Mouse (Mus musculus): Measurements from ENCODE around the gene Gpr89. TPM values are rescaled to one million over a fixed set of nuclear protein-coding genes. Genes with fewer than 3 reads are reported as not detected.

Gene Gpr89
- polyA plus RNA-seq, 1 experiment, result 22.4 TPM

- TF ChIP-seq CTCF (IDR thresholded peaks at IDR 0.05; ENCODE audit: extremely low read depth, insufficient read depth, low read length), result no peak
- TF ChIP-seq POLR2A (IDR thresholded peaks at IDR 0.05; ENCODE audit: extremely low read depth, insufficient read depth, low read length), result no peak
- no peak overlapping the region for H3K27ac ChIP-seq (ENCODE audit: insufficient read depth, low read length)
- no peak overlapping the region for H3K4me3 ChIP-seq (ENCODE audit: insufficient read depth, low read length)
- no peaks in the 10 kb centered on the region; the same call in 1 of the 2 replicates for H3K4me1 ChIP-seq (ENCODE audit: control insufficient read depth, insufficient read depth, low read length)
Measured at GRCm38 (mm10) chr3:96872501-96872900, 32.6 kb downstream of the Gpr89 start.

- H3K27ac ChIP-seq (ENCODE audit: insufficient read depth, low read length), result no peak overlapping the region
- no peak overlapping the region for H3K4me3 ChIP-seq (ENCODE audit: insufficient read depth, low read length)
- TF ChIP-seq POLR2A (IDR thresholded peaks at IDR 0.05; ENCODE audit: extremely low read depth, insufficient read depth, low read length), result no peak
- TF ChIP-seq CTCF (IDR thresholded peaks at IDR 0.05; ENCODE audit: extremely low read depth, insufficient read depth, low read length), result no peak
- no peaks in the 10 kb centered on the region; the same call in 1 of the 2 replicates for H3K4me1 ChIP-seq (ENCODE audit: control insufficient read depth, insufficient read depth, low read length)
Measured at GRCm38 (mm10) chr3:96871070-96871469, 34.1 kb downstream of the Gpr89 start.

GRCm38 (mm10) chr3:96870270-96870669, 34.9 kb downstream of the Gpr89 start:
- no peak for TF ChIP-seq CTCF (IDR thresholded peaks at IDR 0.05; ENCODE audit: extremely low read depth, insufficient read depth, low read length)
- no peak overlapping the region for H3K27ac ChIP-seq (ENCODE audit: insufficient read depth, low read length)
- no peaks in the 10 kb centered on the region; the same call in 1 of the 2 replicates for H3K4me1 ChIP-seq (ENCODE audit: control insufficient read depth, insufficient read depth, low read length)
- H3K4me3 ChIP-seq (ENCODE audit: insufficient read depth, low read length), result no peak overlapping the region

- Histone ChIP-seq H3K4me1 (ENCODE audit: control insufficient read depth, insufficient read depth, low read length) (no peaks in the 10 kb centered on the region; the same call in 1 of the 2 replicates), H3K27ac (ENCODE audit: insufficient read depth, low read length) (no peak overlapping the region)
- no peak for TF ChIP-seq CTCF (IDR thresholded peaks at IDR 0.05; ENCODE audit: extremely low read depth, insufficient read depth, low read length)
- TF ChIP-seq POLR2A (IDR thresholded peaks at IDR 0.05; ENCODE audit: extremely low read depth, insufficient read depth, low read length), result no peak
Measured at GRCm38 (mm10) chr3:96869091-96869490, 36.1 kb downstream of the Gpr89 start.

GRCm38 (mm10) chr3:96868566-96868965, 36.6 kb downstream of the Gpr89 start:
- TF ChIP-seq POLR2A (IDR thresholded peaks at IDR 0.05; ENCODE audit: extremely low read depth, insufficient read depth, low read length) (no peak), CTCF (IDR thresholded peaks at IDR 0.05; ENCODE audit: extremely low read depth, insufficient read depth, low read length) (no peak)
- H3K27ac ChIP-seq (ENCODE audit: insufficient read depth, low read length), result no peak overlapping the region
- no peaks in the 10 kb centered on the region; the same call in 1 of the 2 replicates for H3K4me1 ChIP-seq (ENCODE audit: control insufficient read depth, insufficient read depth, low read length)
- H3K4me3 ChIP-seq (ENCODE audit: insufficient read depth, low read length), result no peak overlapping the region

More at GRCm38 (mm10) chr3:96869091-96869490, 36.1 kb downstream of the Gpr89 start:
- H3K4me3 ChIP-seq (ENCODE audit: insufficient read depth, low read length), result no peak overlapping the region

- Histone ChIP-seq H3K4me1 (ENCODE audit: control insufficient read depth, insufficient read depth, low read length) (no peaks in the 10 kb centered on the region; the same call in 1 of the 2 replicates), H3K4me3 (ENCODE audit: insufficient read depth, low read length) (no peak overlapping the region), H3K27ac (ENCODE audit: insufficient read depth, low read length) (no peak overlapping the region)
- TF ChIP-seq CTCF (IDR thresholded peaks at IDR 0.05; ENCODE audit: extremely low read depth, insufficient read depth, low read length) (no peak), POLR2A (IDR thresholded peaks at IDR 0.05; ENCODE audit: extremely low read depth, insufficient read depth, low read length) (no peak)
Measured at GRCm38 (mm10) chr3:96867863-96868262, 37.3 kb downstream of the Gpr89 start.

- Histone ChIP-seq H3K27ac (ENCODE audit: insufficient read depth, low read length) (no peak overlapping the region), H3K4me1 (ENCODE audit: control insufficient read depth, insufficient read depth, low read length) (peaks cover 3% of the 10 kb centered on the region; the same call in 1 of the 2 replicates), H3K4me3 (ENCODE audit: insufficient read depth, low read length) (no peak overlapping the region)
- TF ChIP-seq POLR2A (IDR thresholded peaks at IDR 0.05; ENCODE audit: extremely low read depth, insufficient read depth, low read length), result no peak
- TF ChIP-seq CTCF (IDR thresholded peaks at IDR 0.05; ENCODE audit: extremely low read depth, insufficient read depth, low read length), result no peak
Measured at GRCm38 (mm10) chr3:96860498-96860897, 44.6 kb downstream of the Gpr89 start.

- H3K4me1 ChIP-seq (ENCODE audit: control insufficient read depth, insufficient read depth, low read length), result peaks cover 3% of the 10 kb centered on the region; the same call in 1 of the 2 replicates
- H3K27ac ChIP-seq (ENCODE audit: insufficient read depth, low read length), result no peak overlapping the region
- H3K4me3 ChIP-seq (ENCODE audit: insufficient read depth, low read length), result no peak overlapping the region
- TF ChIP-seq CTCF (IDR thresholded peaks at IDR 0.05; ENCODE audit: extremely low read depth, insufficient read depth, low read length), result no peak
- TF ChIP-seq POLR2A (IDR thresholded peaks at IDR 0.05; ENCODE audit: extremely low read depth, insufficient read depth, low read length), result no peak
Measured at GRCm38 (mm10) chr3:96855833-96856232, 49.3 kb downstream of the Gpr89 start.

GRCm38 (mm10) chr3:96854376-96854775, 50.8 kb downstream of the Gpr89 start:
- Histone ChIP-seq H3K27ac (ENCODE audit: insufficient read depth, low read length) (no peak overlapping the region), H3K4me1 (ENCODE audit: control insufficient read depth, insufficient read depth, low read length) (no peaks in the 10 kb centered on the region), H3K4me3 (ENCODE audit: insufficient read depth, low read length) (no peak overlapping the region)

GRCm38 (mm10) chr3:96852561-96852960, 52.6 kb downstream of the Gpr89 start:
- Histone ChIP-seq H3K4me3 (ENCODE audit: insufficient read depth, low read length) (no peak overlapping the region), H3K27ac (ENCODE audit: insufficient read depth, low read length) (no peak overlapping the region), H3K4me1 (ENCODE audit: control insufficient read depth, insufficient read depth, low read length) (no peaks in the 10 kb centered on the region)
- TF ChIP-seq CTCF (IDR thresholded peaks at IDR 0.05; ENCODE audit: extremely low read depth, insufficient read depth, low read length), result no peak
- no peak for TF ChIP-seq POLR2A (IDR thresholded peaks at IDR 0.05; ENCODE audit: extremely low read depth, insufficient read depth, low read length)

More at GRCm38 (mm10) chr3:96854376-96854775, 50.8 kb downstream of the Gpr89 start:
- TF ChIP-seq CTCF (IDR thresholded peaks at IDR 0.05; ENCODE audit: extremely low read depth, insufficient read depth, low read length) (no peak), POLR2A (IDR thresholded peaks at IDR 0.05; ENCODE audit: extremely low read depth, insufficient read depth, low read length) (no peak)
